Mouse (Mus musculus) adrenal gland (tissue): ENCODE results near the gene Nap1l5.

Experiments used
- intact Hi-C: fragments of 180-260 bp; cut with DNase I; formaldehyde crosslinking; loops from one replicate; pipeline ENCODE4 v1.15.1; 2025
- long read RNA-seq, 2 experiments: library from polyadenylated mRNA; unstranded; transcript quantifications; one replicate each; pipeline ENCODE4 v2.0.0; 2020; ENCODE audit warnings: borderline replicate concordance in 1 of 2; ENCODE audit not compliant: insufficient replicate concordance in 1 of 2

The Nap1l5 gene
- long read RNA-seq, experiment 1, transcript Nap1l5-201 (1 exons, 1,844 nt), result major isoform, 26 of 28 reads
- long read RNA-seq, experiment 1, partial matches to known transcripts, result 0 of 28 reads
- long read RNA-seq, experiment 1, other reads (novel, unspliced or antisense), result 1 of 28 reads
- long read RNA-seq, experiment 2, transcript Nap1l5-201 (1 exons, 1,844 nt), result major isoform, 42 of 46 reads
- long read RNA-seq, experiment 2, partial matches to known transcripts, result 0 of 46 reads
- long read RNA-seq, experiment 2, other reads (novel, unspliced or antisense), result 3 of 46 reads

GRCm38 (mm10) chr6:58906852-58907261 is at the start of gene Nap1l5:
Nap1l5 (minus strand) TSS chr6:58907076.
- intact Hi-C loops, result no loop called here

- intact Hi-C loops, result no loop called here
Observed at GRCm38 (mm10) chr6:58951128-58951992, 44.5 kb upstream of the Nap1l5 start.

- intact Hi-C loops, result no loop called here
Observed at GRCm38 (mm10) chr6:58950410-58950809, 43.5 kb upstream of the Nap1l5 start.

GRCm38 (mm10) chr6:58946840-58947239 is 40.0 kb upstream of the Nap1l5 start:
- intact Hi-C loops, result no loop called here

GRCm38 (mm10) chr6:58946246-58946645 is 39.4 kb upstream of the Nap1l5 start:
- intact Hi-C loops, result no loop called here

- intact Hi-C loops, result no loop called here
Observed at GRCm38 (mm10) chr6:58943958-58944357, 37.1 kb upstream of the Nap1l5 start.

- intact Hi-C loops, result no loop called here
Observed at GRCm38 (mm10) chr6:58942276-58942675, 35.4 kb upstream of the Nap1l5 start.

GRCm38 (mm10) chr6:58937726-58938125 is 30.9 kb upstream of the Nap1l5 start:
- intact Hi-C loops, result no loop called here

- intact Hi-C loops, result no loop called here
Observed at GRCm38 (mm10) chr6:58934144-58934543, 27.3 kb upstream of the Nap1l5 start.

- intact Hi-C loops, result no loop called here
Observed at GRCm38 (mm10) chr6:58933189-58933913, 26.5 kb upstream of the Nap1l5 start.

- intact Hi-C loops, result no loop called here
Observed at GRCm38 (mm10) chr6:58932515-58933188, 25.8 kb upstream of the Nap1l5 start.

- intact Hi-C loops, result no loop called here
Observed at GRCm38 (mm10) chr6:58931149-58931548, 24.3 kb upstream of the Nap1l5 start.

GRCm38 (mm10) chr6:58929911-58930431 is 23.1 kb upstream of the Nap1l5 start:
- intact Hi-C loops, result no loop called here

GRCm38 (mm10) chr6:58927881-58928280 is 21.0 kb upstream of the Nap1l5 start:
- intact Hi-C loops, result no loop called here

- intact Hi-C loops, result no loop called here
Observed at GRCm38 (mm10) chr6:58922511-58922910, 15.6 kb upstream of the Nap1l5 start.

- intact Hi-C loops, result loop anchor here (2.0 kb wide), 1 partner anchor 259 kb away; no protein-coding TSS in a partner anchor
Observed at GRCm38 (mm10) chr6:58921623-58922022, 14.7 kb upstream of the Nap1l5 start.

- intact Hi-C loops, result loop anchor here (2.0 kb wide), 1 partner anchor 260 kb away; no protein-coding TSS in a partner anchor
Observed at GRCm38 (mm10) chr6:58920735-58921134, 13.9 kb upstream of the Nap1l5 start.

- intact Hi-C loops, result no loop called here
Observed at GRCm38 (mm10) chr6:58916498-58916897, 9.6 kb upstream of the Nap1l5 start.

- intact Hi-C loops, result no loop called here
Observed at GRCm38 (mm10) chr6:58913971-58914370, 7.1 kb upstream of the Nap1l5 start.

GRCm38 (mm10) chr6:58913551-58913950 is 6.7 kb upstream of the Nap1l5 start:
- intact Hi-C loops, result no loop called here

GRCm38 (mm10) chr6:58912842-58913241 is 6.0 kb upstream of the Nap1l5 start:
- intact Hi-C loops, result no loop called here
